Mouse (Mus musculus): ENCODE results near the gene Mrpl52.
A peak's percentile ranks its signal among the peaks of the same experiment; 100 is the strongest.

Gene Mrpl52

DNA sequence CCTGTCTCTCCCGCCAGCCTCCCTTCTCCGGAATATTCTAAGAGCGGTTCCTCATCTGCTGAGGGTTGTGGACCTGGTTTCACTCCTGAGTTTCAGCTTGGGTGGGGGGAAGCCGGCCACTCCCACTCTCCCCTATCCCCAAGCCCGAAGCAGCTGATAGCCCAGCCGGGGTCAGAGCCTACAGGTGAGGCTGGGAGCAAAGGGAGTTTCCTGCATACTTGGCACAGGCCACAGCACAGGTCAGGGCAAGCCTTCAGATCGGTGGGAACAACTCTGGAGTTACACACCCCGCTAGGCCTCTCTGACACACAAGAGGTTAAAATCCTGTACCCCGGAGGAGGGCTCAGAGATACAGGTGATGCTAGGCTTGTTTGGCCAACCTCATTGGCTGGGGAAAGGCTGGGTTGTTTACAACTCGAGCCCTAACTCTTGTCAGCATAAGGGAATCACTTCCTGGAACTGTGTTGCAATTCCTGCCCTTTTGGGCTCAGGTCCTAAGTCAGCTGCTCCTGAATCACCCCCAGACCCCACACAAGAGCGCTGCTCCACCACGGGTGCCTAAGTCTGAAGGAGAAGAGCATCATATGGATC is 7.3 kb downstream of the Mrpl52 start:
- DNase-seq, result no peak

DNA sequence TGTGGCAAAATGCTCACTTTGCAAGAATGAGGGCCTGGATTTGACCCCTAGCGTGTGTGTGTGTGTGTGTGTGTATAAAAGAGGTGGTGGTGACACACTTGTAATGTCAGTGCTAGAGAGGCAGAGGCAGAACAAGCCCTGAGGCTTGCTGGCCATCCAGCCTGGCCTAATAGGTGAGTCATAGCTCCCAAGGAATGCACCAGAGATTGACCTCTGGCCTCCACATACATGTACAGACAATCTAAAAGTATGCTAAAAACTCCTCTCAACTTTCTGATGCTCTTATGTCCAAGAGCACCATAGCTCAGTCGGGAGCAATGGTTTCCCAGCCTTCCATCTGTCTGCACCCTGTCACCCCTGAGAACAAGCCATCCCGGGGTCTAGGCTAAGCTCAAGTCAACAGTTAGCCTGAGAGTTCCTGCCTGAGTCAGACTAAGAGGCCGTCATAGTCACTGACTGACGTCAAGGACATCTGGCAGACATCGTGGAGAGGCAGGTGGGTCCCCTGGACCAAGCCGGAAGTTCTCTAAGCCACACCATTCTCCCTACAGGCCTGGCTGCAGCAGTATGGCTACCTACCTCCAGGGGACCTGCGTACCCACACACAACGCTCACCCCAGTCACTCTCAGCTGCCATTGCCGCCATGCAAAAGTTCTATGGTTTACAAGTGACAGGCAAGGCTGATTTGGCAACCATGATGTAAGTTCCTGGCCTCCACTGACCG is 8.6 kb downstream of the Mrpl52 start:
- DNase-seq, result peak; percentile 28

DNA sequence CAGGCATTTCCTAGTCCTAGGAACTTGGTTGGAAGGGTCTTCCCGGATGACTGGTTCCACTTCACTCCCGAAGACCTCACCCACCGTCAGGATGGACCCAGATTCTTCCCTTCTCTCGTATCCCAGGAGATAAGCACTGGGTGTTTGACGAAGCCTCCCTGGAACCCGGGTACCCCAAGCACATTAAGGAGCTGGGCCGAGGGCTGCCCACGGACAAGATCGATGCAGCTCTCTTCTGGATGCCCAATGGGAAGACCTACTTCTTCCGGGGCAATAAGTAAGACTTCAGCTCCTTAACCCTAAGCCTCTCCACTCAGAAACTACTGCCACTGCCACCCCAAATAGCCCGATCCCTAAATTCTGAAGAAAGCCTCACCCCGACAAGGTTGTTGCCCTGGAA is 12.4 kb downstream of the Mrpl52 start:
- no peak for DNase-seq

DNA sequence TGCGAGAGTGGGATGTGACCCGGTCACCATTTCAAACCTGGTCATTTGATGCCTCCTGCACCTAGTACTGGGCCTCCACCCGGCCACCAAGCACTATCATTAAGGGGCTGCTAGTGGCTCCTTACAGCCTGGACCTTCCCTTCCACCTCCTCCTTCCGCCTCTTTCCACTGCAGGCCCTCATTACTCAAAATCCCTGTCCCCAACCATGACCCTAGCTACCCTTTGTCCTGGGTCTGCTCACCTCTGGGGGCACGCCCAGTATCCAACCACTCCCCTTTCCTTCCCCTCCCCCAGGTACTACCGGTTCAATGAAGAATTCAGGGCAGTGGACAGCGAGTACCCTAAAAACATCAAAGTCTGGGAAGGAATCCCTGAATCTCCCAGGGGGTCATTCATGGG is 12.9 kb downstream of the Mrpl52 start:
- no peak for DNase-seq

DNA sequence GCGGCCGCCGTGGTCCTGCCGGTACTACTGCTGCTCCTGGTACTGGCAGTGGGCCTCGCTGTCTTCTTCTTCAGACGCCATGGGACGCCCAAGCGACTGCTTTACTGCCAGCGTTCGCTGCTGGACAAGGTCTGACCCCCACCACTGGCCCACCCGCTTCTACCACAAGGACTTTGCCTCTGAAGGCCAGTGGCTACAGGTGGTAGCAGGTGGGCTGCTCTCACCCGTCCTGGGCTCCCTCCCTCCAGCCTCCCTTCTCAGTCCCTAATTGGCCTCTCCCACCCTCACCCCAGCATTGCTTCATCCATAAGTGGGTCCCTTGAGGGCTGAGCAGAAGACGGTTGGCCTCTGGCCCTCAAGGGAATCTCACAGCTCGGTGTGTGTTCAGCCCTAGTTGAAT is 13.8 kb downstream of the Mrpl52 start:
- peak; percentile 15 for DNase-seq

DNA sequence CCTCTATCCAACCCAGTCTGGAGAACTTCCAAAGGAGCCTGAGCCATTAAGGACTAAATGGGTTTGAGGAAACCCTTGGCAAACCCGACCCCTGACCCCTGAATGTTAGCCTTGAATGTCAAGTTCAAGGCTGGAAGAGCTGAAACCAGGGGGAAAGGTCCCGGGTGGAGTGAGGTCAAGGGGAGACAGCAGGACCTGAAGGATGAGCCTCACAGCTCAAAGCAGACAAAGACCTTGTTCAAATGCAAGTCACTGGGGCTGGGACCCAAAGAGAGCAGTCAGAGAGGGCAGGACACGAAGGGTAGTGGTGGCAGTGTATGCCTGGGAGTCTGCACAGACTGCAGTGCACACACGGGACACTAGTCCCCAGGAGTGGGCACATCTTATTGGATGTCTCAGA is 14.7 kb downstream of the Mrpl52 start:
- DNase-seq, result peak; percentile 9

DNA sequence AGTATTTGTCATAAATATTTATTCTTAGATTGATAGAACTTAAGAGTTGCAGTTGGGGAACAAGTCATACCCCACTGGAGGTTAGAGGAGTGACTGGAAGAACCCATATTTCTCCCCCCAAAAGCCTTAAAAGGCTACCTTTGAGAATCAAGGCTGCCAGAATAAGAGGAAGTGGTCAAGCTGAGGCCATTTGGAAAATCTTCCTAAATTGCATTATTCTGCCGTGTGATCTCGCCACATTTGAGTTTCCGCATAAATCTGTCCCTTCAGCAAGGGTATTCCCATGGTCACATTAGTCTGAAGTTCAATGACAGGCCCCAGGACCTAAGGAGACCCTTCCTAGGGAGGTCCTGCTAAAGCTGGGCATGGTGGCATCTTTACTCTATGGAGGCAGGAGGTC is 15.8 kb downstream of the Mrpl52 start:
- no peak for DNase-seq

DNA sequence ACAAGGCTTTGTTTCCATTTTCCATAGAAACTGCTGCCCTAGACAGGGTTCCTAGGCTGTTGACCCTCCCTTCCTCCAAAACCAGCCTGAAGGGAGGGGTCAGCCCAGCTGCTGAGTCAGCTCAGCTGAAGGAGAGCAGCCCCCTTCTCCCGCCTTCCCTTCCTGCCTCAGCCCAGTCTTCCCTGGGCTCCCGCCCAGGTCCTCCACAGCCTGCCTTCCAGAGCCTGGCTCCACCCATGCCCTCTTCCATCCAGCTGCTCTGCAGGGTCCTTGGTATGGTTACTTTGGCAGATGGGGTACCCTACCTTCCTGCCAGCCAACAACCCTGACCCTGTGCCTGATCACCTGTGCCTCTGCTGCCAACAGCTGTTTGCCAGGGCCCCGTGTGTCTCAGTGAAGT is 16.5 kb downstream of the Mrpl52 start:
- DNase-seq, result no peak

DNA sequence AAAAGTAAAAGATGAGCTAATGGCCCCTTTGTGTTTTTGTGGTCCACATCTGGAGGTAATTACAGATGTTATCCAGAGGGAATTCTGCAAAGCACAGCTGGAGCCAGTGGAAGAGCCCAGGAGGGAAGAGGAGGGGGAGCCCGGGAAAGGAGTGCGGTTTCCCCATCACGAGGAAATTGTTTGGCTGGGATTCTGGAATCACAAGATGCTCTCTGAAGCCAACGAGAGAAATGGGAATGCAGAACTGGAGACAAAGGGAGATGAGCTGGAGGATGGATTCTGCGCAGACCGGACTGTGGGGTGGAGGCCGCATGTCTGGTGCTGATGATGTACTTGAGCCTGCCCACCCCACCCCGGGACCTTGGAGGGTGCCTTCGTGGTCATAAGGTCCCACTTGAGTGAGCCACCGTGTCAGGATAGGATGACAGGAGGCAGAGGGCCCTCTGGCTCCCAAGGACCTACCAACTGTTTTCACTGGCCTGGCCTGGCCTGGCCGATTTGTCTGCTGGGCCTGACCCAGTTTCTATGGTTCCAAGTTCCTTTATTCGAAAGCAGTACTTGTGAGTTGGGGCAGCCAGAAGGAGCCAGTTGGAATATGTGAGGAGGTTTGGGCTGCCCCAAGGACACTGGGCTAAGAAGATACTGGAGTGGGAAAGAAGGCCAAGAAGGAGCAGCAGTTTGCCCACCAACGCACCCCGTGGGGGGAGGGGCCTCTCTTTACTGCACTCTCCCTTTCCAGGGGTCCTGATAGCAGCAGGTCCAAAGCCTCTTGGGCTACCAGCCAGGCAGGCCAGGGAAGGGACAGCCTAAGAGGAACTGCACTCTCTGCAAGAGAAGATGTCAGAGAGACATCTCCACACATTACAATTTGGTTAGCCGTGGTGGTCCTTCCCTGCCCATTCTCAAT is 17.3 kb downstream of the Mrpl52 start:
- DNase-seq, result no peak

DNA sequence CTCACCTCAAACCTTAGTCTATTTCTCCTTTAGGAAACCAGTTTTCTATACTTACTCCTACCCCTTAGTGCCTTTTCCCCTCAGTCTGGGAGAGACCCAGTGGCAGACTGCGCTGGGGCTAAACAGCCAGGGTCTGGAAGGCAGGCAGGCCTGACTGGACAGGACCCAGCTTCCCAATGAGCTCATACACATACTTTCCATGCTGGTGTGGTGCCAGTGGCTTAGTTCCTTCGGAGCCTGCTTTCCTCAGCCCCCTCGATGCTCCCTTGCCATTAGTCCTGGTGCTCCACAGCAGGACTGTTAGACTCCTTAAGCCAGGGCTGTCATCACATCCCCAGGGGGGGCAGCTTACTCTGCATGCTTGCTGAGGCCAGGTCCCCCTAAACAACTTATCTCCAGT is 18.8 kb downstream of the Mrpl52 start:
- DNase-seq, result no peak

DNA sequence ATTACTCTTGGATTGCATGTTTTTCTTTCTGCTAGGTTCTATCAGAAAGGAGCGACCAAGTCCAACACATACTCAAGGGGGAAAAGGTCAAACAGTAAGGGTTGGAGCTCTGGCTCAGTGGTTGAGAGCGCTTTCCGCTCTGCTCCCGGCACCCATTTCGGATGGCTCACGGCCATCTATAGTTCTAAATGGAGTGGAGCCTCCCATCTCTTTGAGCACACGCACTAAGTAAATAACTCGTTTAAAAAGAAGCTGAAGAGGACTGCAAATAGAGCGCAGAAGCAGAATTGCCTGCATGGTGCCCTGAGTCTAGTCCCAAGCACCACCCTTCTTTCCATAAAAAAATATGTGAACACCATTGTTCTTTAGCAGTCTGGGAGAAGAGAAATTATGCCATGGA is 26.9 kb downstream of the Mrpl52 start:
- no peak for DNase-seq

DNA sequence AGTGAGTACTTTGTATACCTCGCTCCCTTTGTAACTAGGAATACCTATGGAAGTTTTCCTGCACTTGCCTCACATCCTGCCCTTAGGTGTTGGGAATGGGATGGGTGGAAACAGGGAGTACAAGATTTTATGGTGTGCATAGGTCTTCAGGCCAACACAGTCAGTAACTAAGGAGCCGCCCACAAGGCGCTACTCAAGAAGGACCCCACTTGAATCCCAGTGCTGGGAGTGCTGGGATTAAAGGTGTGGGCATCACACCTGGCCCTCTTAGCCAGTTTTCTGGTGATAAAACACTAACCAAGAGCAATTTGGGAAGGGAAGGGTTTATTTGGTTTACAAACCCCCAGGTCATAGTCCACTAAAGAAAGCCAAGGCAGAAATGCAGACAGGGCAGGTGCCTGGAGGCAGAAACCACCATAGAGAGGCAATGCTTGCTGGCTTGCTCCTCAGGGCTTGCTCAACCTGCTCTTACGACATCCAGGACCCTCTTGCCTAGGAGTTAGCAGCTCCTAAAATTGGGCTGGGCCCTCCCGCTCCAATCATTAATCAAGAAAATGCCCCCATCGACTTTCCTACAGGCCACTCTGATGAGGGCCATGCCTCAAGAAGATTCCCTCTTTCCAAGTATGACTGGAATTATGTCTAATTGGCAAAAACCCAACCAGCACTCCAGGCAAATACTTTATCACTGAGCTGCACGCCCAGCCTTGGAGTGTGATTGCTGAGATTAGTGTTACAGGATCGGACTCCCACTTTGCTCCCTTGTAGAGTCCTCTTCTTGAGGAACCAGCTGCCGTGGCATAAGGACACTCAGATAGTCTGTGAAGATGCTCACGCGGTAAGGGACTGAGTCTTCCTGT is 28.2 kb downstream of the Mrpl52 start:
- DNase-seq, result no peak

DNA sequence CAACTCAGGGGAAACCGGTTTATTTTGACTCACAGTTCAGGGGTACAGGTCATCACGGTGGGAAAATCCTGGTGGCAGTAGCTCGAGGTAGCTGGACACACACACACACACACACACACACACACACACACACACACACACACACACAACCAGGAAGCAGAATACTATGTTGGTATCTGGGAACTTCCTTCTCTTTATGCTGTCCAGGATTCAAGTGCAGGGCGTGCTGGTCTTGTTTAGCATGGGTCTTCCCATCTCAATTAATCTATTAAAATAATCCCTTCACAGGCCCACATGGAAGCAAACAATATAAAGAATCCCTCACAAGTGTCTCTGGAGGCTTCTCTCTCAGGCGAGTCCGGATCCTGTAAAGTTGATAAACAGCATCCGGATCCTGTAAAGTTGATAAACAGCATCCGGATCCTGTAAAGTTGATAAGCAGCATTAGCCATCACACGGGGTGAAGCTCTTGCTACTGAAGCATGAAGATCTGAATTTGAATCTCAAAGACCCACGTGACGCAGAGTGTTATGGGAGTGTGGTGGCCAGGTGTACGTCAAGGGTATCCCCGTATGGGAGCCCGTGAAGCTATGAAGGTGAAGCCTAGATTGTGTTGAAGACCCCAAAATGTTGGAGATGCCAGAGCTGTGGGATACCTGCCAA is 31.3 kb downstream of the Mrpl52 start:
- DNase-seq, result no peak

DNA sequence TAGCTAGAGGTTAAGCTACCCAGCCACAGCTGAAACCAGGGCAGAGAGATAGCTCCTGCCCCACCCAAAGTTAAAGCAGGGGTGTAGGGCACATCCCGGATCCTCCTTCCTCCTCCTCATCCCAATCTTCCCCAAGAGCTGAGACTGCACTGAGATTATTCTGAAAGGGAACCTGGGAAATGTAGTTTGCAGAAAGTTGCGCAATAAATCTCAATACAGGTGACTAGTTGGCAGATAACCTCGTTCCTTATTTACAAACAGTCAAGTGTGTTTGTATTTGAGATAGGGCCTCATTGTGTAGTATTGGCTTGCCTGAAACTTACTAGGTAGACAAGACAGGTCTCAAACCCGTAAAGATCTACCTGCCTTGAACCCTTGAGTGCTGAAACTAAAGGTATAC is 35.4 kb downstream of the Mrpl52 start:
- no peak for DNase-seq

DNA sequence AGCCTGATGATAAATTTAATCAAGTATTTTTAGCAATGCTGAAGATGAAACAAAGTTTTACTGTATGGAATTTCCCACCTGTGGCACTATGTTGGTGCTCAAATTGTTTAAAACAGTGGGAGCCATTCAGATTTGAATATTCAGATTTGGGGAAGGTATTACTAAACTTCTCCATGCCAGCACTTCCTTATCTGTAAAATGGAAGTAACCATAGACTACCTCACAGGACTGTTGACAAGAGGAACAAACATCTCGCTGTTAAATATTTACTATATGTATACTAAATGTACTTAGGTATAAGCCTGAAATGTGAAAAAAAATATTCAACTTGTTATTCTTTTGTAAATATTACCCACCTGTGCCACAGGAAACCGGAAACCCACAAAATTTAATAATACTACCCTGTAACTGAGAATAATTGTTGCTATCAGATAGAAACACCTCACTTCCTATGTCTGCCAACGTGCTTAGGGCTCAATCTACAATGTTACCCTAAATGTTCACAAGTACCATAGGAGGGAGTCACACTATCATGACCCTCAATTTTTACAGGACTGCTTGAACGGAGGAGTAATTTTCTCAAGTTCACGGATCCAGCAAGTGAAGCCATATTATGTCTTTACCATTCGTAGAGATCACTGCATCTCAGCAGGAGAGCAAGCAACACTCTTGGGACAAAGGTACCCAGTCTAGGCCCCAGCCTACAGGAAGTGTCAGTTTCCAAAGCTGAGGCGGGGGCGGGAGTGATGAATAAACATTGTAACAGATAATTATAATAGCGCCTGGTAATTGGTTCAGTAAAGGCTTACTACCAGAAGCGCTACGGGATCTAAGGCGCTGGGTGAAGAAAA is 36.6 kb downstream of the Mrpl52 start:
- no peak for DNase-seq

DNA sequence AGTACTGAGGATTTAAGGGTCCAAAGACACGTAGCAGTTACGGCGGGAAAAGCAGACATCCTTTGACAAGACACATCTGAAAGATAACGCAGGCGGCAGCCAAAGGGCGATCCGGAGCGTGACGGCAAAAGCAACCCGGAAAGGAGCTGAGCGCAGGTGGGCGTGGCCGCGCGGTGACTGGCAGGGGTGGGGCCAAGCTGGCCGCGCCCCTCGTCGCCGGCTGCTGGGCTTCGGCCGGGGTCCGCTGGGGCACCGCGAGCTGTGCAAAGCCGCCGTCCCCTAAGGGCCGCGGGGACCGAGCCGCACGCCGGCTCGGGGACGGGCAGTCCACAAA is 37.2 kb downstream of the Mrpl52 start, which contains the start of gene Lrp10:
Gene Lrp10, plus strand, starts transcription at position 179 of the 334 bp plus-strand sequence.
- DNase-seq, result peak; percentile 97

DNA sequence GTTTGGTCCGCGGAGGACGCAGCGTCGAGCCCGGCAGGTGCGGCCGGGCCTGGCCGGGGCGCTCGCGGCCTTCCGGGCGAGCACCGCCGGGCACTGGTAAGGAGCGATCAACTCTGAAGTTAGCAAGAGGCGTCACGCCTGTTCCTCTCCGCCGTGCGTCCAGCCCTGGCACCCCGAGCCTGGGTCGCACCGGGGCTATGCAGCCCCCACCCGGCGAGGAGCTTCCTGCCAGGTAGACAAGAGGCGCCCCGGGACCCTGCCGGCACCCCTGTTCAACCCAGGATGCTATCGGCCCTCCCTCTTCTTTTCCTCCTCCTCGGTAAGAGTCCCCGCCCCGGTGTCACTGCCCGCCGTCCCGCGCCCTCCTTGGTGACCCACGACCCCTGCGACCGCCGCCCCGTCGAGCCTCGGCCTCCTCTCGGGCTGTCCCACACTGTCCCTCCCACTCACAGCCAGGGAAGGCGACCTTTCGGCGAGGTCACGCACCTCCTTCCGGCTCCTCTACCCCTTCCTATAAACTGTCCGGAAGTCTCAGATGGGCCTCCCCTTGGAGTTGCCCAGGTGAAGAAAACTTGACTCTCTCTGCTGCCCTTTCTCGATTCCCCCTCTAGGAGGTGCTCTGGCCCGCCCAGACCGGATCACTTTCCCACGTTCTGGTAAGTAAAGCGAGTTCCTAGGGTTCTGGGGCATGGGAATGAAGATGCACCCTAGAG is 37.7 kb downstream of the Mrpl52 start:
- peak; percentile 84 for DNase-seq

DNA sequence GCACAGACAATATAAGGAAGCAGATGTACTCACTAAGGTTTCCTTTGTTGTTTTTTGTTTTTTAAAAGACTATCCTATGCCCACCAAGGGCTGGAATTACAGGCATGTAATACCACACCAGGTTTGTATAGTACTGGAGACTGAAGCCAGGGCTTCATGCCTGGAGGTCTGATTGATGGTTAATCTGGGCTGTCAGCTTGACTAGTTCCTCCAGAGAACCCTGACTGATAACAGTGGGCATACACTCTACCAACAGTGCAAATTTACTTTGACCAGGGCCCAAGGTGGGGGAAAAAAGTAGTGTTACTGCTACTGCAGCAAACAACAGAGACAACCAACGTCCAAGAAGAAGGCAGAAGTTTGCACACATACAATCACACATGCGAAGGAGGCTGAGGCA is 44.8 kb downstream of the Mrpl52 start:
- no peak for DNase-seq

DNA sequence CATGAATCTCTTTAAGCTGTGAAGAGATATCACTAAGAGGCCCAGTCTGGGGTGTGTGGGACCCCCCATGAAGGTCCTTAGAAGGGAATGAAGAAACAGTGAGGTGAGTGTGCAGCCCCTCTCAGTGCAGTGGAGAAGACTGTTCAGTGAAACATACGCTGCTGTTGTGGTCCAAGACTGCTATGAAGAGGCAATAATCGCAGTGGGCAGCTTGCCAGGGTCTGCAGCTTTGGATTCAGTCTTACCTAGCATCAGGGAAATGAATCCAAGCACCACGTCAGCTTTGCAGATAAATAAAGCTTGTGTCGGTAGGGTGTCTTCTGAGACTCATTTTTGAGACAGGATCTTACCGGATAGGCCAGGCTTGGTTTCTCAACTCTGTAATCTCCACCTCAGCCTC is 46.0 kb downstream of the Mrpl52 start:
- DNase-seq, result no peak

DNA sequence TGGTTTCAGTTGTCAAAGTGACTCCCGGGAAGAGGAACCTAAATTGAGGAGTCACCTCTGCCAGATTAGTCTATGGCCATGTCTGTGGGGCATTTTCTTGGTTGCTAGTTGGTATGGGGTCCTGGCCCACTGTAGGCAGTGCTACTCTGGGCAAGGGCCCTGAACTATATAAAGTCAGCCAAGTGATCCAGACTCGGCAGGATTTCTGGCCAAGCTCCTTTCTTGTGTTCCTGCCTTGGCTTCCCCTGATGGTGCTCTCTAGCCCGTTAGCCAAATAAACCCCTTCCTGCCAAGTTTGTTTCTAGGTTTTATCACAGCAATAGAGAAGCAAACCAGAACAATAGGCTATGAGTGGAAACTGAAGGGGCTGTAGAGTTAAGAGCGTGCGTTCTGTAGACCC is 48.0 kb downstream of the Mrpl52 start:
- no peak for DNase-seq

All from thymus, postnatal 4 days (tissue).